Mouse (Mus musculus) lung, postnatal 0 days (tissue): ENCODE measurements at regions not wholly inside any gene's neighbourhood (a gene's known extent, or its start where the extent isn't known, plus 50 kb on each side); places are given as distances from the start of the nearest gene placed in this dataset.

Experiments used
- CTCF ChIP-seq: IDR thresholded peaks from 2 replicates; pipeline ENCODE4 v1.5.1; 2016; ENCODE audit warnings: antibody characterized with exemption, mild to moderate bottlenecking
- EP300 ChIP-seq: IDR thresholded peaks from 2 replicates; pipeline ENCODE4 v1.6.1; 2016; ENCODE audit warnings: antibody characterized with exemption, mild to moderate bottlenecking, control low read depth

GRCm38 (mm10) chr1:190027536-190027935 is 105.4 kb upstream of the Smyd2 start:
- TF ChIP-seq CTCF (no peak), EP300 (no peak)
